Mouse (Mus musculus): Measurements from ENCODE around the gene Slx4ip.
A peak's percentile ranks its signal among the peaks of the same experiment; 100 is the strongest.
"Not testable (repeated sequence)": the region's sequence is repeated elsewhere in the genome, so short reads cannot be mapped to it uniquely, and the experiment has no call there.

Slx4ip gene

GRCm38 (mm10) chr2:136891068-136891950 lies at the start of gene Slx4ip, which contains the start of the genes AL731706.1 and Mkks:
TSS of gene Slx4ip (plus strand) at chr2:136891218.
TSS of gene AL731706.1 (minus strand) at chr2:136891389.
TSS of gene Mkks (minus strand) at chr2:136891389.
- DNase-seq (ENCODE audit: low spot score): peak; percentile 99

- no peak for DNase-seq (ENCODE audit: low spot score)
Measured at GRCm38 (mm10) chr2:136850366-136850765, 40.7 kb upstream of the Slx4ip start.

- DNase-seq (ENCODE audit: low spot score): no peak
Measured at GRCm38 (mm10) chr2:136854543-136855388, 36.3 kb upstream of the Slx4ip start.

GRCm38 (mm10) chr2:136885579-136885978 lies 5.4 kb upstream of the Slx4ip start, which contains the start of gene AL731706.2:
TSS of gene AL731706.2 (minus strand) at chr2:136885679.
- no peak for DNase-seq (ENCODE audit: low spot score)

- DNase-seq (ENCODE audit: low spot score): no peak
Measured at GRCm38 (mm10) chr2:136886846-136887245, 4.2 kb upstream of the Slx4ip start.

GRCm38 (mm10) chr2:136890716-136891067 lies 326 bp upstream of the Slx4ip start:
- DNase-seq (ENCODE audit: low spot score): not testable (repeated sequence)

- DNase-seq (ENCODE audit: low spot score): peak; percentile 94
Measured at GRCm38 (mm10) chr2:136891951-136892371, 943 bp downstream of the Slx4ip start.

- no peak for DNase-seq (ENCODE audit: low spot score)
Measured at GRCm38 (mm10) chr2:136894494-136894893, 3.5 kb downstream of the Slx4ip start.

- DNase-seq (ENCODE audit: low spot score): no peak
Measured at GRCm38 (mm10) chr2:136896131-136896530, 5.1 kb downstream of the Slx4ip start.

- DNase-seq (ENCODE audit: low spot score): no peak
Measured at GRCm38 (mm10) chr2:136908596-136908995, 17.6 kb downstream of the Slx4ip start.

- no peak for DNase-seq (ENCODE audit: low spot score)
Measured at GRCm38 (mm10) chr2:136909298-136909697, 18.3 kb downstream of the Slx4ip start.

GRCm38 (mm10) chr2:136911958-136912411 lies 21.0 kb downstream of the Slx4ip start:
- peak; percentile 14 for DNase-seq (ENCODE audit: low spot score)

GRCm38 (mm10) chr2:136913021-136913420 lies 22.0 kb downstream of the Slx4ip start:
- DNase-seq (ENCODE audit: low spot score): no peak

- DNase-seq (ENCODE audit: low spot score): no peak
Measured at GRCm38 (mm10) chr2:136914334-136914902, 23.4 kb downstream of the Slx4ip start.

GRCm38 (mm10) chr2:136919433-136919832 lies 28.4 kb downstream of the Slx4ip start:
- no peak for DNase-seq (ENCODE audit: low spot score)

- no peak for DNase-seq (ENCODE audit: low spot score)
Measured at GRCm38 (mm10) chr2:136920257-136920993, 29.4 kb downstream of the Slx4ip start.

GRCm38 (mm10) chr2:136921003-136921408 lies 30.0 kb downstream of the Slx4ip start:
- no peak for DNase-seq (ENCODE audit: low spot score)

GRCm38 (mm10) chr2:136936391-136937288 lies 45.6 kb downstream of the Slx4ip start:
- no peak for DNase-seq (ENCODE audit: low spot score)

- DNase-seq (ENCODE audit: low spot score): no peak
Measured at GRCm38 (mm10) chr2:136938249-136938648, 47.2 kb downstream of the Slx4ip start.

- no peak for DNase-seq (ENCODE audit: low spot score)
Measured at GRCm38 (mm10) chr2:136946297-136946696, 55.3 kb downstream of the Slx4ip start.
